Mouse (Mus musculus): ENCODE measurements around the gene Gramd1b. TPM values are rescaled to one million over a fixed set of nuclear protein-coding genes. Genes with fewer than 3 reads are reported as not detected.

Gene Gramd1b
- polyA plus RNA-seq, 1 experiment from 2014 or later = 1.2 TPM

DNA sequence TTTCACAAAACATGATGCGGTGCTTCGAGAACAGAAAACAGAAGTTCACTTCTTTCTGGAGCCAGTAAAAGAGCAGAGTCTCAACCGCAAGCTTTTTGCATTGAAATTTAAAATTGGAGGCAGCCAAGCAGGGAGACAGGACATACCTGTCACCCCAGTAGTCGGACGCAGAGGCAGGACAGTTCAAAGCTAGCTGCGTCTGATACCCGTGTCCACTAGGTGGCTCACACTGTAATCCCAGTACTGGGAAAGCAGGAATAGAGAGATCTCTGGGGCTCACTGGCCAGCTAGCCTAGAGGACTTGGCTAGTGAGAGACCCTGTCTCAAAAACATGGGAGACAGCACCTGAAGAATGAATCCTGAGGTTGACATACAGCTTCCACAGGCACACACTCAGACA is 115.0 kb downstream of the Gramd1b start:
- WGBS (ENCODE audit: insufficient replicate concordance) = 80% methylated on average over 7 of the region's 7 CpGs
- TF ChIP-seq CTCF (IDR thresholded peaks at IDR 0.05; ENCODE audit: low read depth) (no peak), EP300 (IDR thresholded peaks at IDR 0.05; ENCODE audit: low read depth) (no peak)
- no peaks in the 10 kb centered on the region for H3K27me3 ChIP-seq (ENCODE audit: insufficient read depth, low read length)
- H3K4me2 ChIP-seq (ENCODE audit: low read depth, low read length) = no peak overlapping the region
- no peaks in the 10 kb centered on the region for H3K9me3 ChIP-seq (ENCODE audit: low read length)
- H3K4me3 ChIP-seq (ENCODE audit: low read depth, low read length) = no peak overlapping the region
- H3K36me3 ChIP-seq (replicated peaks; ENCODE audit: insufficient read depth, low read length) = no peaks in the 10 kb centered on the region
- ATAC-seq = no peak
- DNase-seq = no peak
- no peak overlapping the region for H3K9ac ChIP-seq (replicated peaks)
- peaks cover 5% of the 10 kb centered on the region; the same call in 1 of the 2 replicates for H3K4me1 ChIP-seq (ENCODE audit: insufficient read depth)
- H3K27ac ChIP-seq (ENCODE audit: low read depth) = no peak overlapping the region

GRCm38 (mm10) chr9:40414904-40415766 is 116.0 kb downstream of the Gramd1b start:
- 0 out of 2 replicates have a peak overlapping the region, but pooled peaks have one; percentile 22 for H3K27ac ChIP-seq (ENCODE audit: low read depth)
- 33% methylated on average over 18 of the region's 18 CpGs for WGBS (ENCODE audit: insufficient replicate concordance)
- TF ChIP-seq CTCF (IDR thresholded peaks at IDR 0.05; ENCODE audit: low read depth) (peak; percentile 89), EP300 (IDR thresholded peaks at IDR 0.05; ENCODE audit: low read depth) (no peak)

GRCm38 (mm10) chr9:40414498-40414903 is 116.7 kb downstream of the Gramd1b start:
- Histone ChIP-seq H3K4me2 (ENCODE audit: low read depth, low read length) (peak overlapping the region; percentile 96), H3K4me1 (ENCODE audit: insufficient read depth) (peaks cover 2% of the 10 kb centered on the region; the same call in 1 of the 2 replicates), H3K27ac (ENCODE audit: low read depth) (0 out of 2 replicates have a peak overlapping the region, but pooled peaks have one; percentile 22), H3K9ac (replicated peaks) (peak overlapping the region; percentile 69), H3K36me3 (replicated peaks; ENCODE audit: insufficient read depth, low read length) (no peaks in the 10 kb centered on the region), H3K9me3 (ENCODE audit: low read length) (no peaks in the 10 kb centered on the region), H3K27me3 (ENCODE audit: insufficient read depth, low read length) (no peaks in the 10 kb centered on the region), H3K4me3 (ENCODE audit: low read depth, low read length) (peak overlapping the region; percentile 66)
- peak; percentile 63 for ATAC-seq
- DNase-seq = peak; percentile 75
- TF ChIP-seq CTCF (IDR thresholded peaks at IDR 0.05; ENCODE audit: low read depth) (no peak), EP300 (IDR thresholded peaks at IDR 0.05; ENCODE audit: low read depth) (no peak)
- WGBS (ENCODE audit: insufficient replicate concordance) = 13% methylated on average over 15 of the region's 15 CpGs

More at GRCm38 (mm10) chr9:40414904-40415766, 116.0 kb downstream of the Gramd1b start:
- peak overlapping the region; percentile 69 for H3K9ac ChIP-seq (replicated peaks)
- H3K4me3 ChIP-seq (ENCODE audit: low read depth, low read length) = peak overlapping the region; percentile 66
- peak overlapping the region; percentile 96 for H3K4me2 ChIP-seq (ENCODE audit: low read depth, low read length)
- ATAC-seq (peak; percentile 71), DNase-seq (peak; percentile 30)
- H3K36me3 ChIP-seq (replicated peaks; ENCODE audit: insufficient read depth, low read length) = no peaks in the 10 kb centered on the region
- H3K9me3 ChIP-seq (ENCODE audit: low read length) = no peaks in the 10 kb centered on the region
- H3K4me1 ChIP-seq (ENCODE audit: insufficient read depth) = peaks cover 2% of the 10 kb centered on the region; the same call in 1 of the 2 replicates
- H3K27me3 ChIP-seq (ENCODE audit: insufficient read depth, low read length) = no peaks in the 10 kb centered on the region

DNA sequence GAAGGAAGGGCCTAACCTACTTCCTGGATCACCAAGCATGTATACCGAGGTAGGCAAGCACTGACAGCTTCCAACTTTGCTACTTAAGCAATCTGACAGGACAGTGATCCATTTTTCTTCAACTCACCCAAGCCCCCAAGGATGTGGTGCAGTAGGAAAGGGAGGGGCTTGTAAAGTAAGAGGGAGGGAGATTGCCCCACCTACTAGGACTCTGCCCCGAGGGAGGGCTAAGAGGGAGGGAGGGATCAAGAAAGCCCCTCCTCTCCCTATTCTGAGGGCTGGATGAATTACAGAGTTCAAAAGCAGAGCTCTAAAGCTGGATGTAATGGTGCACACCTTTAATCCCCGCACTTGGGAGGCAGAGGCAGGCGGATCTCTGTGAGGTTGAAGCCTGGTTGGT is 117.6 kb downstream of the Gramd1b start:
- Histone ChIP-seq H3K4me3 (ENCODE audit: low read depth, low read length) (no peak overlapping the region), H3K4me1 (ENCODE audit: insufficient read depth) (peaks cover 2% of the 10 kb centered on the region; the same call in 1 of the 2 replicates), H3K27me3 (ENCODE audit: insufficient read depth, low read length) (no peaks in the 10 kb centered on the region), H3K9me3 (ENCODE audit: low read length) (no peaks in the 10 kb centered on the region), H3K4me2 (ENCODE audit: low read depth, low read length) (no peak overlapping the region), H3K9ac (replicated peaks) (no peak overlapping the region), H3K36me3 (replicated peaks; ENCODE audit: insufficient read depth, low read length) (no peaks in the 10 kb centered on the region), H3K27ac (ENCODE audit: low read depth) (no peak overlapping the region)
- no peak for TF ChIP-seq EP300 (IDR thresholded peaks at IDR 0.05; ENCODE audit: low read depth)
- TF ChIP-seq CTCF (IDR thresholded peaks at IDR 0.05; ENCODE audit: low read depth) = no peak
- ATAC-seq (no peak), DNase-seq (no peak)
- WGBS (ENCODE audit: insufficient replicate concordance) = 68% methylated on average over 4 of the region's 4 CpGs

- Histone ChIP-seq H3K4me2 (ENCODE audit: low read depth, low read length) (no peak overlapping the region), H3K4me3 (ENCODE audit: low read depth, low read length) (no peak overlapping the region), H3K4me1 (ENCODE audit: insufficient read depth) (no peaks in the 10 kb centered on the region; the same call in 1 of the 2 replicates), H3K9ac (replicated peaks) (no peak overlapping the region), H3K36me3 (replicated peaks; ENCODE audit: insufficient read depth, low read length) (no peaks in the 10 kb centered on the region), H3K9me3 (ENCODE audit: low read length) (no peaks in the 10 kb centered on the region), H3K27ac (ENCODE audit: low read depth) (no peak overlapping the region), H3K27me3 (ENCODE audit: insufficient read depth, low read length) (no peaks in the 10 kb centered on the region)
- WGBS (ENCODE audit: insufficient replicate concordance) = 88% methylated on average over 14 of the region's 14 CpGs
- TF ChIP-seq CTCF (IDR thresholded peaks at IDR 0.05; ENCODE audit: low read depth) = no peak
- no peak for TF ChIP-seq EP300 (IDR thresholded peaks at IDR 0.05; ENCODE audit: low read depth)
- ATAC-seq (no peak), DNase-seq (no peak)
Measured at GRCm38 (mm10) chr9:40412931-40413330, 118.3 kb downstream of the Gramd1b start.

DNA sequence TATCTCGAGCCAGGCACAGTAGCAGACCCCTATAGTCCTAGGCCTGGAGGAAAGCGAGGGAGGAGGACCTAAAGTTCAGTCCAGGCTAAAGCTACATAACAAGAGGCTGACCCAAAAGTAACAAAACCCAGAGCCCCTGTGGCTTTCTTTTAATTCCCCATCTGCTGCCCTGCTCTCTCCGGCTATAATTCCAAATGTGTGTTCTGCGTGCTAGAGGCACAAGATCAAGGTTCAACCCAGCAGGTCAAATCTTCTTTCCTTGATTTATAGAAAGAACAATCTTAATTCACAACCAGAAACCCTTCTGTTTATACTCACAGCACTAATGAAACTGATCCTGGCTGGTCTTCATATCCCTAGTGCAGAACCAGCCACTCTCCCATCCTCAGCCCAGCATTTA is 118.9 kb downstream of the Gramd1b start:
- TF ChIP-seq EP300 (IDR thresholded peaks at IDR 0.05; ENCODE audit: low read depth) (no peak), CTCF (IDR thresholded peaks at IDR 0.05; ENCODE audit: low read depth) (no peak)
- no peak for ATAC-seq
- WGBS (ENCODE audit: insufficient replicate concordance) = 81% methylated on average over 4 of the region's 4 CpGs
- Histone ChIP-seq H3K27me3 (ENCODE audit: insufficient read depth, low read length) (no peaks in the 10 kb centered on the region), H3K36me3 (replicated peaks; ENCODE audit: insufficient read depth, low read length) (no peaks in the 10 kb centered on the region), H3K9ac (replicated peaks) (no peak overlapping the region), H3K9me3 (ENCODE audit: low read length) (no peaks in the 10 kb centered on the region), H3K27ac (ENCODE audit: low read depth) (no peak overlapping the region), H3K4me3 (ENCODE audit: low read depth, low read length) (no peak overlapping the region), H3K4me2 (ENCODE audit: low read depth, low read length) (no peak overlapping the region), H3K4me1 (ENCODE audit: insufficient read depth) (no peaks in the 10 kb centered on the region; the same call in 1 of the 2 replicates)
- no peak for DNase-seq
